Comparison of ENCODE assay signal across 11 mouse cellular contexts in genomic region chr6:100204436-100204835, GRCm38 (mm10).
DNase-seq lines count a peak whose midpoint lies in the region; ATAC-seq and TF ChIP-seq lines count a peak whose summit lies in the region.
"Had no signal": no experiment of that assay in that cellular context is flagged by ENCODE, and none has a peak within 500 bp of the region (broad histone marks: within the 10 kb centered on the region; RNA-seq: fewer than 3 reads in every experiment).

No protein-coding gene starts in this region.

- H3K4me3 ChIP-seq in forebrain, embryonic 12.5 days (replicated peaks), result no peak overlapping the region
- H3K4me3 ChIP-seq in forebrain, embryonic 10.5 days, result no peak overlapping the region
- no peak overlapping the region for H3K4me3 ChIP-seq in kidney, postnatal 0 days (replicated peaks; ENCODE audit: low read depth, low read length)
- no peak overlapping the region for H3K4me3 ChIP-seq in stomach, embryonic 15.5 days (replicated peaks)

- no peak for TF ChIP-seq CTCF in kidney, postnatal 0 days (IDR thresholded peaks at IDR 0.05; ENCODE audit: low read depth)

- no peak overlapping the region for H3K4me2 ChIP-seq in forebrain, embryonic 12.5 days
- H3K4me2 ChIP-seq in kidney, postnatal 0 days (ENCODE audit: low read length), result no peak overlapping the region
- H3K4me2 ChIP-seq in stomach, embryonic 15.5 days, result no peak overlapping the region
- H3K4me2 ChIP-seq: liver, embryonic 11.5 days had no signal

- H3K4me1 ChIP-seq in forebrain, embryonic 12.5 days, result peaks cover 30% of the 10 kb centered on the region
- peaks cover 31% of the 10 kb centered on the region for H3K4me1 ChIP-seq in forebrain, embryonic 10.5 days
- H3K4me1 ChIP-seq in kidney, postnatal 0 days (replicated peaks; ENCODE audit: insufficient read depth, low read length), result peaks cover 16% of the 10 kb centered on the region
- peaks cover 24% of the 10 kb centered on the region for H3K4me1 ChIP-seq in stomach, embryonic 15.5 days

- ATAC-seq in forebrain, embryonic 12.5 days (ENCODE audit: low FRiP score), result peak; percentile 18; the same call in 1 of the 2 replicates
- ATAC-seq in kidney, postnatal 0 days (replicated peaks; ENCODE audit: low FRiP score, low read depth), result 0 out of 2 replicates have a peak, but pooled peaks have one; percentile 30
- peak; percentile 32; the same call in 1 of the 2 replicates for ATAC-seq in stomach, embryonic 15.5 days (ENCODE audit: insufficient read depth, low FRiP score, low read depth)

- H3K9me3 ChIP-seq in forebrain, embryonic 12.5 days, result no peaks in the 10 kb centered on the region
- no peaks in the 10 kb centered on the region for H3K9me3 ChIP-seq in forebrain, embryonic 10.5 days
- H3K9me3 ChIP-seq in kidney, postnatal 0 days (replicated peaks; ENCODE audit: low read length), result no peaks in the 10 kb centered on the region
- H3K9me3 ChIP-seq in stomach, embryonic 15.5 days, result no peaks in the 10 kb centered on the region

- H3K36me3 ChIP-seq in forebrain, embryonic 12.5 days (replicated peaks), result no peaks in the 10 kb centered on the region
- no peaks in the 10 kb centered on the region for H3K36me3 ChIP-seq in forebrain, embryonic 10.5 days (replicated peaks)
- no peaks in the 10 kb centered on the region for H3K36me3 ChIP-seq in kidney, postnatal 0 days (ENCODE audit: insufficient read depth, low read length)
- H3K36me3 ChIP-seq in stomach, embryonic 15.5 days, result no peaks in the 10 kb centered on the region

- 50% methylated on average over 7 of the region's 7 CpGs for WGBS in forebrain, embryonic 12.5 days
- 89% methylated on average over 7 of the region's 7 CpGs for WGBS in forebrain, embryonic 10.5 days
- WGBS in kidney, postnatal 0 days, result 23% methylated on average over 7 of the region's 7 CpGs
- WGBS in stomach, embryonic 15.5 days, result 21% methylated on average over 7 of the region's 7 CpGs

- no peak for DNase-seq in forebrain, embryonic 10.5 days (ENCODE audit: extremely low spot score, low spot score)
- DNase-seq in ovary, postnatal 36 days (ENCODE audit: low spot score), result peak; percentile 45
- no peak for DNase-seq in ovary, adult 18-20 months (ENCODE audit: low spot score)
- DNase-seq in kidney, postnatal 0 days (ENCODE audit: low spot score), result peak; percentile 57
- no peak for DNase-seq in urinary bladder, postnatal 4 days (ENCODE audit: low spot score in 2 of 2)
- no peak for DNase-seq in right cerebral cortex, postnatal 36 days (ENCODE audit: low spot score in 2 of 2)
- DNase-seq: heart, adult 11 months; thymus, adult 2 months had no signal

- peaks cover 16% of the 10 kb centered on the region; the same call in 1 of the 2 replicates for H3K27me3 ChIP-seq in forebrain, embryonic 12.5 days
- H3K27me3 ChIP-seq in forebrain, embryonic 10.5 days (ENCODE audit: poor library complexity, severe bottlenecking), result peaks cover 90% of the 10 kb centered on the region
- no peaks in the 10 kb centered on the region; the same call in 1 of the 2 replicates for H3K27me3 ChIP-seq in kidney, postnatal 0 days (ENCODE audit: insufficient read depth, low read length)
- H3K27me3 ChIP-seq in stomach, embryonic 15.5 days (replicated peaks), result 0 out of 2 replicates have a peak, but pooled peaks cover 2% of the 10 kb centered on the region

- no peak overlapping the region for H3K27ac ChIP-seq in forebrain, embryonic 12.5 days
- H3K27ac ChIP-seq in forebrain, embryonic 10.5 days, result no peak overlapping the region
- no peak overlapping the region for H3K27ac ChIP-seq in kidney, postnatal 0 days
- no peak overlapping the region for H3K27ac ChIP-seq in stomach, embryonic 15.5 days

- no peak overlapping the region for H3K9ac ChIP-seq in forebrain, embryonic 12.5 days
- no peak overlapping the region for H3K9ac ChIP-seq in kidney, postnatal 0 days (ENCODE audit: low read depth, low read length)
- H3K9ac ChIP-seq in stomach, embryonic 15.5 days, result no peak overlapping the region

Comparison
In these comparisons a context has a peak if more than half of its experiments do, and no peak if none do; other contexts are left out.
1. DNase-seq: peak in ovary, postnatal 36 days (single experiment) and kidney, postnatal 0 days (single experiment); none in forebrain, embryonic 10.5 days (single experiment), ovary, adult 18-20 months (single experiment), urinary bladder, postnatal 4 days (0 of 2) and right cerebral cortex, postnatal 36 days (0 of 2).
2. Peak in every context shown above with its lines, with median percentiles within 50 percentile points of each other: ATAC-seq.